ENCODE assay signal across 22 mouse cellular contexts in the genomic region with DNA sequence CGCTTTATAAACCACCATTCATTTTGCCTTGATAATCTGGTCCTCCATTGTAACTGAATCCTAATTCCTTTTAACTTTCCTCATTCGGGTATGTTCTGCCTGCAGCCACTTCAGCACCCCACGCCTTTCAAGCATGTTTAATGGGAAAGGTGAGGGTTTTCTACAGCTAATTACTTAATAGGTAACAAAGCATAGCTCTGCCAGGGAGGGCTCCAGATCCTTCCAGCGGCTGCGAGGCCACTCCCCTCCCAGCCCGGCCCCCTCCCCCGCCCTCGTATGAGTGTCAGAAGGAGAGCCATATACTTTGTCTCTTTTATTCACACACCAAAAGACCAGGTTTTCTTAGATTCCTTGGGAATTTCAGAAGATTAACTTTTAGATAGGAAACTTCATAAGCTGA. TPM values are rescaled to one million over a fixed set of nuclear protein-coding genes. Genes with fewer than 3 reads are reported as not detected.
A peak's percentile ranks its signal among the peaks of the same experiment; 100 is the strongest.
DNase-seq lines count a peak whose midpoint lies in the region; ATAC-seq and TF ChIP-seq lines count a peak whose summit lies in the region.
"Had no signal": no experiment of that assay in that cellular context is flagged by ENCODE, and none has a peak within 500 bp of the region (broad histone marks: within the 10 kb centered on the region; RNA-seq: fewer than 3 reads in every experiment).

No protein-coding gene starts in this region.

- peak overlapping the region; percentile 26; the same call in 1 of the 2 replicates for H3K4me2 ChIP-seq in embryonic facial prominence, embryonic 14.5 days (ENCODE audit: low read depth, low read length)
- 0 out of 2 replicates have a peak overlapping the region, but pooled peaks have one; percentile 21 for H3K4me2 ChIP-seq in kidney, postnatal 0 days (ENCODE audit: low read length)
- H3K4me2 ChIP-seq: heart, embryonic 15.5 days; limb, embryonic 15.5 days; midbrain, embryonic 13.5 days; neural tube, embryonic 12.5 days had no signal

- no peak overlapping the region for H3K9ac ChIP-seq in embryonic facial prominence, embryonic 14.5 days (ENCODE audit: low read depth, low read length)
- no peak overlapping the region for H3K9ac ChIP-seq in kidney, postnatal 0 days (ENCODE audit: low read depth, low read length)
- H3K9ac ChIP-seq: heart, embryonic 15.5 days; limb, embryonic 15.5 days; midbrain, embryonic 13.5 days; neural tube, embryonic 12.5 days had no signal

- H3K4me1 ChIP-seq in embryonic facial prominence, embryonic 10.5 days: peaks cover 20% of the 10 kb centered on the region
- peaks cover 5% of the 10 kb centered on the region; the same call in 1 of the 2 replicates for H3K4me1 ChIP-seq in embryonic facial prominence, embryonic 14.5 days (ENCODE audit: control insufficient read depth, insufficient read depth, low read length)
- H3K4me1 ChIP-seq in kidney, postnatal 0 days (replicated peaks; ENCODE audit: insufficient read depth, low read length): no peaks in the 10 kb centered on the region
- H3K4me1 ChIP-seq: neural tube, embryonic 12.5 days had no signal

- no peaks in the 10 kb centered on the region for H3K36me3 ChIP-seq in embryonic facial prominence, embryonic 10.5 days (replicated peaks)
- H3K36me3 ChIP-seq in embryonic facial prominence, embryonic 14.5 days (ENCODE audit: control insufficient read depth, insufficient read depth, low read length): no peaks in the 10 kb centered on the region
- no peaks in the 10 kb centered on the region for H3K36me3 ChIP-seq in kidney, postnatal 0 days (ENCODE audit: insufficient read depth, low read length)
- H3K36me3 ChIP-seq: heart, embryonic 15.5 days; limb, embryonic 15.5 days; midbrain, embryonic 13.5 days; neural tube, embryonic 12.5 days had no signal

- intact Hi-C loops in left cerebral cortex, postnatal 4 days (cut with DNase I): no loop called here

- peaks cover 5% of the 10 kb centered on the region; the same call in 1 of the 2 replicates for H3K27me3 ChIP-seq in embryonic facial prominence, embryonic 10.5 days (replicated peaks; ENCODE audit: low read depth, poor library complexity, severe bottlenecking)
- H3K27me3 ChIP-seq in embryonic facial prominence, embryonic 14.5 days (replicated peaks; ENCODE audit: control insufficient read depth, insufficient read depth, low read length): no peaks in the 10 kb centered on the region
- H3K27me3 ChIP-seq in kidney, postnatal 0 days (ENCODE audit: insufficient read depth, low read length): no peaks in the 10 kb centered on the region
- H3K27me3 ChIP-seq: CH12.LX; heart, embryonic 15.5 days; limb, embryonic 15.5 days; midbrain, embryonic 13.5 days; neural tube, embryonic 12.5 days had no signal

- peak; percentile 7 for DNase-seq in kidney, adult 18-20 months
- DNase-seq in kidney, adult 11 months: no peak
- DNase-seq in embryonic facial prominence, embryonic 10.5 days (ENCODE audit: low spot score): peak; percentile 44
- peak; percentile 51 for DNase-seq in embryonic facial prominence, embryonic 14.5 days (ENCODE audit: low spot score)
- DNase-seq in kidney, postnatal 0 days (ENCODE audit: low spot score): peak; percentile 50
- DNase-seq in left cerebral cortex, postnatal 4 days: no peak
- no peak for DNase-seq in layer of hippocampus, adult 8-10 months (ENCODE audit: low spot score in 2 of 2)
- DNase-seq in testis, postnatal 14 days (ENCODE audit: low spot score): no peak
- DNase-seq: adrenal gland, postnatal 25 days; cerebellum, adult 11-12 months; cerebellum, postnatal 25 days; gastrocnemius, postnatal 10 days; layer of hippocampus, adult 9-11 months; right cerebral cortex, postnatal 4 days; thymus, postnatal 14 days had no signal

- H3K27ac ChIP-seq in embryonic facial prominence, embryonic 10.5 days (replicated peaks): no peak overlapping the region
- no peak overlapping the region for H3K27ac ChIP-seq in embryonic facial prominence, embryonic 14.5 days (replicated peaks; ENCODE audit: low read depth, low read length)
- H3K27ac ChIP-seq in kidney, postnatal 0 days: no peak overlapping the region
- H3K27ac ChIP-seq: heart, embryonic 15.5 days; limb, embryonic 15.5 days; midbrain, embryonic 13.5 days; neural tube, embryonic 12.5 days had no signal

- no peak overlapping the region for H3K4me3 ChIP-seq in embryonic facial prominence, embryonic 10.5 days
- no peak overlapping the region for H3K4me3 ChIP-seq in embryonic facial prominence, embryonic 14.5 days (ENCODE audit: low read depth, low read length)
- no peak overlapping the region for H3K4me3 ChIP-seq in kidney, postnatal 0 days (replicated peaks; ENCODE audit: low read depth, low read length)
- H3K4me3 ChIP-seq: heart, embryonic 15.5 days; limb, embryonic 15.5 days; midbrain, embryonic 13.5 days; neural tube, embryonic 12.5 days had no signal

- H3K9me3 ChIP-seq in embryonic facial prominence, embryonic 10.5 days: no peaks in the 10 kb centered on the region
- no peaks in the 10 kb centered on the region for H3K9me3 ChIP-seq in embryonic facial prominence, embryonic 14.5 days (ENCODE audit: control insufficient read depth, low read length)
- H3K9me3 ChIP-seq in kidney, postnatal 0 days (replicated peaks; ENCODE audit: low read length): no peaks in the 10 kb centered on the region
- H3K9me3 ChIP-seq: heart, embryonic 15.5 days; limb, embryonic 15.5 days; midbrain, embryonic 13.5 days; neural tube, embryonic 12.5 days had no signal

- ATAC-seq in embryonic facial prominence, embryonic 14.5 days (ENCODE audit: low read depth): no peak
- ATAC-seq in kidney, postnatal 0 days (replicated peaks; ENCODE audit: low FRiP score, low read depth): peak; percentile 63
- ATAC-seq: hindbrain, embryonic 16.5 days; intestine, embryonic 16.5 days; midbrain, embryonic 13.5 days had no signal

- 29% methylated on average over 8 of the region's 8 CpGs for WGBS in embryonic facial prominence, embryonic 10.5 days
- 24% methylated on average over 8 of the region's 8 CpGs for WGBS in embryonic facial prominence, embryonic 14.5 days
- WGBS in kidney, postnatal 0 days: 12% methylated on average over 8 of the region's 8 CpGs

- TF ChIP-seq CTCF in kidney, postnatal 0 days (IDR thresholded peaks at IDR 0.05; ENCODE audit: low read depth): no peak

RNA-seq across cellular contexts. Expression of a gene that starts 44.1 kb away (rescaled TPM):
- 51.2 and 61.3 TPM in 2 replicates for polyA plus RNA-seq in embryonic facial prominence, embryonic 10.5 days (2016; fragmentation: Nextera tagmentation; extraction: Ambion mirVana)
- 25.9 and 32.2 TPM in 2 replicates for polyA plus RNA-seq in embryonic facial prominence, embryonic 14.5 days (2014; fragmentation: Nextera tagmentation; extraction: Ambion mirVana)
- polyA plus RNA-seq in kidney, postnatal 0 days (2015; fragmentation: Nextera tagmentation; extraction: Ambion mirVana): 16.2 and 17.8 TPM in 2 replicates
- total RNA-seq in left cerebral cortex, postnatal 4 days (2021): 1 to 10 TPM; 6.6 to 7.9 TPM
- total RNA-seq in layer of hippocampus, adult 8-10 months (2022): 10 to 100 TPM in 1 of 4 experiments, 1 to 10 TPM in 3; 6.0 to 10.8 (median 6.5) TPM

Comparison
In these comparisons a context has a peak if more than half of its experiments do, and no peak if none do; other contexts are left out.
1. DNase-seq: peak in kidney, adult 18-20 months (single experiment), embryonic facial prominence, embryonic 10.5 days (single experiment), embryonic facial prominence, embryonic 14.5 days (single experiment) and kidney, postnatal 0 days (single experiment); none in kidney, adult 11 months (single experiment), left cerebral cortex, postnatal 4 days (single experiment), layer of hippocampus, adult 8-10 months (0 of 2) and testis, postnatal 14 days (single experiment).